Mouse (Mus musculus) left cerebral cortex, adult 11 months (tissue): Measurements from ENCODE around the gene Prok1.

Experiments used
- DNase-seq: peaks from one replicate; pipeline ENCODE4 v3.0.0; 2022; ENCODE audit warnings: low spot score

Gene Prok1

DNA sequence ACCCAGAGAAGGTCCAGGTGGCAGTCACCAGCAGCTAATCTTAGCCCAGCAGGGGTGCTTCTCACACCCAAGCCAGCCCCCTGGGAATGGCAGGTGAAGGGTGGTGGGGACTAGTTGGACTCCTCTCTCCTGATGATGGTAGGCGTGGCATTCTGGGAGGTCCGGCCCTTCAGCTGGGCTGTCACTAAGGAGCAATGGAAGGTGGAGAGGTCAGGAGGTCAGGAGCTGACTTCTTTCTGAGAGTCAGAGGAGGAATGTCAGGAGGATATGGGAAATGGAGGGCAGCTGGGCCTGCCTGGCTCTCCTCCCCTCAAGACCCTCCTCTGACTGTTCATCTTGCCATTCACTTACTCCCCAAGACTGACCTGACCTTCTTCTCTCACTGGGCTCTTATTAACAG is 1.5 kb downstream of the Prok1 start:
- DNase-seq = no peak

DNA sequence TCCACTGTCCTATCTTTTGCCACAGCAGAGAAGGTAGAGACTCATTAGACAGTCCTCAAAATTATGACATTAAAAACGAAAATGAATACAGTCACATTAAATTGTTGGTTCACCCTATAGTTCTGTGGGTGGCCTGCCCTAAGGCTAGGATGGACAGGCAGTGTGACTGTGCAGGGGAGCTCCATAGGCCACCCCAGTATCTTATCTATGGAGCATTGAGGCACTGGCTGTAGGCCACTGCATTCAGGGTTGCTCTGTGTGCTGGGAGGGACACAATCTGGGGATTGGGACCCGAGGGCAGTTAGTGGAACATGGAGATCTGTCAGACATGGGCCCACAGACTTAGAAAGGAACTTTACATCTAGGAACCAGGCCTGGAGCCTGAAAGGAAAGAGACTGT is 5.6 kb downstream of the Prok1 start:
- DNase-seq = no peak

DNA sequence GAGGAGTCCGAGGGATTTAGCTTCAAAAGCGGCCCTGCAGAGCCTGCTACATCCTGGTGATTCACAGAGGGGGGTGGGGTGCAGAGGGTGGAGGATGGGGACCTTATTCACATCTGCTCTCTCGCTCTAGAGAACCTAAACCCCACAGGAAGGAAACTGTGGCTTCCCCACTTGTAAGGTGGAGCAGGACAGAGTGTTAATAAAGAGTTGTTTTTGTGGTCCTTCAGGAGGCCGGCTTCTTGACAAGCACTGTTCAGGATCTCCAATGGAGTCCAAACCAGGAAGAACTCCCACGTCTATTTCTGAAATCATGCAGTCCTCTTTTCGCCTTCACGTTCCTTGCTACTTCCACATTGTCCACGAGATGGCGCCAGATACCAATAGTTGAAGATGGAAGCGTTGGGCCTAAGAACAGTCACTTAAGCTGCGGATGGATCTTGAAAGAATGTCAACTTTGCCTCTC is 6.1 kb downstream of the Prok1 start:
- DNase-seq = peak; percentile 77

DNA sequence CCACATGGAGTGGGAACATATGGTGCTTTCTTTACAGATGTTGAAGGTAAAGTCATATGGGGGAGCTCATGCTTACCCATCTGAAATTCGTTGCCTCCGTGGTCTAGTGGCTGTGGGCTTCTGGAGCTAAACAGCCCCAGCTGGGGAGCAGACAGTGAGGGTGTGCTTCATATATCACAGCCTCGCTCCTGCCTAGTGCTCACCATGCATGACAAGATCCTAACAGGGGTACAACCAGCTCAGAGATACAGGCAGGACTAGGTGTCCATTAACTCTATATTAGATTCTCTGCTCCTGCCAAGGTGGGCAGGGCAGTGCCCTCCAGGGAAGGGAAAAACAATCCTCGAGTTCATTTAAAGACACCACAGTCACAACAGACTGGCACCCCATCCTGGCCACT is 8.3 kb downstream of the Prok1 start:
- no peak for DNase-seq

DNA sequence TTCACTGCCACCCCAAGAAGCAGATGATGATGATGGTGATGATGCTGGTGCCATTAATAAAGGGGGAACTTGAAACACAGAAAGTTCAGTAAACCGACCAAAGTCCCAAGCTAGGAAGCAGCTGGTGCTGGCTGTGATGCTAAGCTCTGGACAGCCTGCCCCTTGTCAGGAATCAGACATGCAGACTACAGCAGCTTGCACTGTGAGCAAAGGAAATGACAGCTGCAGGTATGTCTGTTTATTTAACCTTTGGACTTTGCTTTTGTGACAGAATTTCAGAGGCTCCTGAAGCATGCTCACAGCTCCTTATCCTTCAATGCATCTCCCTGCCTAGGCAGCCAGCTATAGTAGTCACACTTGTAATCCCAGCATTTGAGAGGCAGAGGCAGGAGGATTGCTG is 9.0 kb downstream of the Prok1 start, which contains the start of gene A630076J17Rik:
Gene A630076J17Rik (plus strand): TSS at position 88 of the 400 bp plus-strand sequence.
- no peak for DNase-seq

DNA sequence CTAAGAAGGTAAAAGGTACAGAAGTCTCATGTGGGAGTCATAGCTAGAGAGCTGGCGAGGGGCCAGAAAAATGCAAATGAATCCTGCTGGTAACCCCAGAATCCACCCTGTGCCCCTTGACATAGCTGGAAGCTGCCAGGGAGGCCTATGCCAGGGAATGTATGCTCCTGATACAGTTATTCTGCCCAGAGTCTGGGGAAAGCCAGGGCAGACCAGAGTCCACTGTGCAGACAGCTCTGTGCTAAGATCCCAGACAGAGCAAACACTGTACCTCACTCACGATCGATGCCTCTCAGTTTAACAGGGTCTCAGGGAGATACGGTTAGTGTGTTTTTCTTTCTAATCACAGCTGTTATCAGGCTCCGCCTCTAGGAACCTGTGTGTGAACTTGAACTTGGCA is 9.7 kb downstream of the Prok1 start:
- no peak for DNase-seq

DNA sequence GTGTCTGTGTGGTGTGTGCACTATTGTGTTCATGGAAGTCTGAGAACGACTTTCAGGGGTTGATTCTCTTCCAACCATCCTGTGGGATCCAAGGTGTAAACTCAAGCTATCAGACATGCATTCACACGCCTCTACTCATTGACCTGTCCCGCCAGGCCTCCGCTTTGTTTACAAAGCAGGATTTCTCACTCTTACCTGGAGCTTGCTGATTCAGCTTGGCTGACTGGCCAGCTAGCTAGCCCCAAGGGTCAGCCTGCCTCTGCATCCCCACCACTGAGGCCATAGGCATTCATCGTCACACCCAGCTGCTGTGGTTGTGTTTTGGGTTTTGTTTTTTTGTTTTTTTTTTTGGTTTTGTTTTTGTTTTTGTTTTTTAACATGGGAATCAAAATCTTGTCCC is 10.3 kb downstream of the Prok1 start:
- DNase-seq = no peak

DNA sequence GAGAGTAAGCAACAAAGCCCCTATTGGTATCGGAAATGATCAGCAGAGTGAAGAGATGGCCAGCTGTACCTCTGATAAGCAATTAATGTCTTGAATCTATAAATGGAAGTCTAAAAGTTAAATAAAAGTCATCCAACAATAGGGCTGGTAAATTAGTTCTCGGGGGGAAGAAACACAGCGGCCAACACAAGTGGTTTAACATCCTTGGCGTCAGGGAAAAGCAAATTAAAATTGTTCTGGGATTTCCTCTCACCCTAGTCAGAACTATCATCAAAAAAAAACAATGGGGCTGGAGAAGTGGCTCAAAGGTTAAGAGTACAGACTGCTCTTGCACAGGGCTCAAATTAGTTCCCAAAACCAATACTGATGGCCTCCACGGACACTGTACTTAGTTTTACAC is 13.7 kb downstream of the Prok1 start:
- no peak for DNase-seq

DNA sequence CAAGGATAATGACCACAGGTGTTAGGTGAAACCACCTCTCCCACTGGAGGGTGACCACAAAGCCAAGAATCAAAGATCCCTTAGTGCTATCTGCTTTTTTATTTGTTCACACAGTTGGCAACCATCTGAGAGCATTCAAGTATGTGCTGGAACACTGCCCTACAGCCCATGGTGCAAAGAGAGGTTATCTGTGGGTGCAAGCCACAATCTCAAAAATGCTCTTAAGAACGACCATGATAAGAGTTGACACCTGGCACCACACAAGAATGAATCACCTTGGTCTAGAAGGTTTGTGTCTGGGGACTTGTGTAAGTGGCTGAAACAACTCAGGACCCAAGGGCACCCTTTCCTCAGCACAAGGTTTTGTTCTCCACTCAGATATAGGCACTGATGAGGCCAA is 16.3 kb downstream of the Prok1 start:
- DNase-seq = no peak

DNA sequence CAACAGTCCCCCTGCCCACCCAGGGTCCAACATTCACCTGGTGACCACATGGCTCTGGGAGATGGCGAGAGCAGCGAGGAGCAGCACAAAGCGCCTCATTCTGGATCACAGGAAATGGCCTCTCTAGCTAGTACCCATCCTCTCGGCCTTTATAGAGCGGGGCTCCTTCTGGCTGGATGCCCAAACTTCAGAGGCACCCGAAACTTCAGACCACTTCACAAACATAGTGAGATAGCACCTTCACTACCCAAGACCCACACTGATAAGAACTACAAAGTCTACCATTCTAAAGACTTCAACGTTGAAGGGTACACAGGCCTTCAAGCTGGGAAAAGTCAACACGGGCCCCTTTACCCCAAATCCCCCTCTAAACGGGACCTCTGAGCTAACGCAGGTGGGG is 17.9 kb downstream of the Prok1 start, which contains the start of gene Cym:
Gene Cym (minus strand): TSS at position 125 of the 400 bp plus-strand sequence.
- no peak for DNase-seq

DNA sequence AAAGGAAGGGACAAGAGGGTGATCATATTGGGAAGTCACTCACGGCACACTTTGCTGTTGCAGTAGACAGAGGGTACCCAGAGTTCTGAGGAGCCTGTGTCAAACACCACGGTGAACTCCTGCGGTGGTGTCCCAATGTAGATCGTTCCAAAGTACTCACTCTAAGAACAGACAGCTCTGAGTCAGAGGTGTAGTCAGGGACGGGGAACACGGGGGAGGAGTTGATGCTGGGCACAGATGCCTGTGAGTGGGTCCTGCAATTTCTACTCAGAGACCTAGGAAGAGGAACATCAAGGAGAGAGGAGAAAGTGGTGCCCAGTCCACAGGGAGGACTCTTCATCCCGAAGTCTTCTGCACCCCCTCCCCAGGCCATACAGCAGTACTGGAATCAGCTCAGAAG is 20.9 kb downstream of the Prok1 start:
- DNase-seq = no peak

DNA sequence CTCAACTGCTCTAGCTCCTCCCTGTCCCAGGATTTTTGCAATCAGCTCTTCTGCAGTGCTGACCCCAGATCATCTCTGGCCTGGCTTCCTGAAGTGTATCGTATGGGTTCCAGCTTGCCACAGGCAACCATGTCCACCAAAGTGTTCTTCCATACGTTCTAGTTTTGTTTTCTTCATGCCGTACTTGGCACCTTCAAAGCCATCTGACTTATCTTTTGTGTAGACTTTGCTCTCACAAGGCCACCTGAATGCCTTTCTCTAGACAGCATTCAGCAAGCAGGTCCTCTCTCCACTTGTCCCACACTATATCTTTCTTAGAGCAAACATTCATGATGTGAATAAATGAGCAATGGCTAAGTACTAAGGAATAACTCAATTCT is 22.4 kb downstream of the Prok1 start:
- no peak for DNase-seq

DNA sequence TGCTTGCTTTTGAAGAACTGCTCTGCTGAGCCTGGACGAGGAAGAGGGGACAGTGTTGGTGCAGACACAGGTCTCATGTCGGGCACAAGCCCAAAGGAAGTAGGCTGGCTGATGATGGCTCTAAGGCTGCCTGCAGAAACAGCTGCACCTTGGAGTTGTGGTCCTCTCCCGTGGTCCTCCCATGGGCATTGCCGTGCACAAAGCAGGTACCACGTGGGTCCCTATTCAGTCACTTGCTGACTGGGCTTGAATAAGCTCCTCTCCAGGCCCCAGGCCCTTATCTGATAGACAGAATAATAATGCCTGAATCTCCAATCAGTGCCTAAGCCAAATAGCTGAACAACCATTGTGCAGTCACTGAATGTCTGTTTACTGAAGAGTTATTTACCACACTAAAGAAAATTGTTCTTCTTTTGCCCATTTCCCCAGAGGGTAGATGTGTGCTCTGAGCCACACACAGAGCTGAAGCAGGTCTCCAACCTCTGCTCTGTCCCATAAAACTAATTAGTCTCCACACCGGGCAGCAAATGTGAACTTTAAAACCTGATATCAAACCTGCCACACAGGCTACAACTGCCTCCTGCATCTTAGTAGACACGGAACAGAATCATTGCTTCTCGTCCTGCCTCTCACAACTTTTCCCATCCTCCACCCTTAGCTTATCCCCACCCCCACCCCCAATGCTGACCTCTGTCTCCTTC is 23.0 kb downstream of the Prok1 start:
- DNase-seq = no peak

DNA sequence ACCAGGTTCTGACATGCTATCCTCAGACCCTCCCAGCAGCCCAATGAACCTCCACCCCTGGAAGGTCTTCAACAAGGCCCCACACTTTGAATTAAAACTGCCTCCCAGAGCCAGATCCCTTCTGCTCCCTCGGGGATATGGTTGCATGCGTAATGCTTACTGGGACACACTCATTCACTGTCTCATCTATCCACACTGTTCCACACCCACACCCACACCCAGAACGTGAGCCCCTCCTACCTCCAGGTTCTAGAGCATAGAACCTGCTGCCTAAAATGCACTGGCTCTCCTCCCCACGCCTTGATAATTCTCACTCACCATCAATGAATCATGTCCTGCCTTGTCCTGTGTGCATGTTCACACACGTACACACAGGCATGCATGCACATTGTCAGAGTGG is 24.9 kb downstream of the Prok1 start:
- no peak for DNase-seq

DNA sequence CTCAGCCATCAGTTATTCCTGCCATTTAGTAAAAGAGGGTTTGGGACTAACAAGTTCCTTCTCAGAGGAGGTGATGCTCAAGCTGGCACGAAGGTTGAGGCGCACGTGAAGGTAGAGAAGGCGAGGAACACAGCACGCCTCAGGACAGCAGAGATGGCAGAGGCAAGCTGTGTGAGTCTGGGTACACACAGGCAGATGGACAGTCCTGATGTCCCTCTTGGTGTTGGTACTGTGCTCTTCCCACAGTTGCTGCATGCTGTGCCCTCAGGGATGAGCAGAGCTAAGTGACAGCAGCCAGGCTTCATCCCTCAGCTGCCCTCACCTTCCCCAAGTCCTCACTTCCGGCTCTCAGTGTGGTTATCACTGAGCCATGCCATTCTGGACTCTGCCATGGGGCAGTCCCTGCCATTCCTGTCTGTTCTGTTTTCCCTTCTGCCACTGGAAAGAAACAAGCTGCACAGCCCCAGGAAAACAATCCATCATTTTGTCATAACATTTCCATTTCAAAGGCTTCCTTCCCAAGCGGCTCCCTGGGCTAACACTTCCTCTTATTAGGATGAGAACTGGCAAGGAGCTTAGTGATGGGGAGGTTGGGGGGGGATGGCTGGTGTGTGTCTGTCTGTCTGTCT is 31.8 kb downstream of the Prok1 start:
- no peak for DNase-seq

DNA sequence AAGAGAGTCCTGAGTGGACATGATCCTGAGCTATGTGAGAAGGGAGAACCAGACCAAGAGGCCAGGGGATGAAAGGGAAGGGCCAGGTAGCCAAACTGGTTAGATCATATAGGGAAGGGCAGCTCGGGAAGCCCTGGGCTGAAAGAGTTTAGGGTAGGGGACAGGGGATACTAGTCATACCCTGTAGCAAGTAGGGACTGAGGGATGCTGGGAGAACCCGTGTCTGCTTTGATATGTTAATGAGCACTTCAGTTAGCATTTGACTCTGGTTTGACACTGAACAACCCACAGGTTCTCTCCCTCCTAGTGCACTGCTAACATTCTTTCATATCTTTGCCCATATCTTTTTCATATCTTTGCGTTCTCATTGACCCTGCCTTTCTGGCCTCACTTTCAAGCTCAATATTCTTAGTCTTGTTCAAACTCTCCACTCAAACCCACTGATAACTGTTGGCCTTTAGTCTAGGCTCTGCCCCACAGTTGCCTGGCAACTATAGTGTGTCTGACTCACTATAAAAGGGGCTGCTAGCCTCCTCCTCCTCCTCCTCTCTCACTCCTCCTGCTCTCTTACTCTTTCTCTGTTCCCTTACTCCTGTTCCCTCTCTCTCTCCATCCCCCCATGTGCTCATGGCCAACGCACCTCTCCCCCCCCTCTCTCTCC is 32.9 kb downstream of the Prok1 start:
- DNase-seq = no peak

DNA sequence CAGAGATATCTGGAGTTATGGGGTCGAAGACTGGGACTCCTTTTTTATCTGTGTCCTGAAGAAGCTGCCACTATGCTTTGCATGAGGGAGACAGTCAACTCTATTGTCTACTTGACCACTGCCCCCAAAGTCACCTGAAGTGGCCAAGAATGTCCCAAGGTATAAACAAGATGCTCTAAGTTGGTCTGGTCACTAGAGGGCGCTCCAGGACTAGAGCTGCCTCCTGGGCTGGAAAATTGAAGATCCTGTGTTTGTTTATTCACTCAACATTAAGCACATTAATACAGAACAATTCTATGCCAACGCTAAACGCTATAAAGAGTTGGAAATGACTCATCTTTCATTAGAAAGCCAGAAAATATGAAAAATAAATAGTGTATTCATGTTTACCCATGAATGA is 33.5 kb downstream of the Prok1 start:
- DNase-seq = peak; percentile 55

DNA sequence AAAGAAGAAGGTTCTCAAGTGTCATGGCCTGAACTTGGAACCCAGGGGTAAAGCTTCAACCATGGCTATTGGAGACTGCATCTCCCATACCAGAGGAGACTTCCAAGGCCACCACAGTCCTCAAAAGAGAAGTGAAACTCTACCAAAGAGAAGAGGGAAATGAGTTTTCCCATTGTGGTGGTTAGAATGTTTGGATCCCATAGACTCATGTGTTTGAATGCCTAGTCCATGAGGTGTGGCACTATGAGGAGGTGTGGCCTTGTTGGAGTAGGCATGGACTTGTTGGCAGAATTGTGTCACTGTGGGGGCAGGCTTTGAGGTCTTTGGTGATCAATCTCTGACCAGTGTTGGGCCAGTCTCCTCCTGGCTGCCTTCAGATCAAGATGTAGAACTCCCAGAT is 34.3 kb downstream of the Prok1 start:
- no peak for DNase-seq

DNA sequence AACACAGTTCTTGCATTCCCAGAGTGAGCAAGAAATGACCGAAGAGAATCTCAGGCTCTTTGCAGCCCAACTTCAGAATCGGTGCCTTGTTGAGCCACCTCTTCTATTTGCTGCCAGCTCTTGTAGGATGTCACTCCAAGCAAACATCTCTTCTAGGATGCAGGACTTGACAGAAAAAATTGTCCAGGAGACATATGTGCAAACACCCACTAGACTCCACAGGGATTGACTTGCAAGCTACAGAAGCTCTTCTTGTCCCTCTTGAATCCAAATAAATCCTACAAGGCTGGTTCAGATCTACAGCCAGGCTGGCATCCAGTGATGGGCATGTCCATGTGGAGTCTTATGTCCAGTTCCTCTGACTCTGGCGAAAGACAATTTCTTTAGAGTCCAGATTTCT is 35.1 kb downstream of the Prok1 start:
- DNase-seq = no peak

DNA sequence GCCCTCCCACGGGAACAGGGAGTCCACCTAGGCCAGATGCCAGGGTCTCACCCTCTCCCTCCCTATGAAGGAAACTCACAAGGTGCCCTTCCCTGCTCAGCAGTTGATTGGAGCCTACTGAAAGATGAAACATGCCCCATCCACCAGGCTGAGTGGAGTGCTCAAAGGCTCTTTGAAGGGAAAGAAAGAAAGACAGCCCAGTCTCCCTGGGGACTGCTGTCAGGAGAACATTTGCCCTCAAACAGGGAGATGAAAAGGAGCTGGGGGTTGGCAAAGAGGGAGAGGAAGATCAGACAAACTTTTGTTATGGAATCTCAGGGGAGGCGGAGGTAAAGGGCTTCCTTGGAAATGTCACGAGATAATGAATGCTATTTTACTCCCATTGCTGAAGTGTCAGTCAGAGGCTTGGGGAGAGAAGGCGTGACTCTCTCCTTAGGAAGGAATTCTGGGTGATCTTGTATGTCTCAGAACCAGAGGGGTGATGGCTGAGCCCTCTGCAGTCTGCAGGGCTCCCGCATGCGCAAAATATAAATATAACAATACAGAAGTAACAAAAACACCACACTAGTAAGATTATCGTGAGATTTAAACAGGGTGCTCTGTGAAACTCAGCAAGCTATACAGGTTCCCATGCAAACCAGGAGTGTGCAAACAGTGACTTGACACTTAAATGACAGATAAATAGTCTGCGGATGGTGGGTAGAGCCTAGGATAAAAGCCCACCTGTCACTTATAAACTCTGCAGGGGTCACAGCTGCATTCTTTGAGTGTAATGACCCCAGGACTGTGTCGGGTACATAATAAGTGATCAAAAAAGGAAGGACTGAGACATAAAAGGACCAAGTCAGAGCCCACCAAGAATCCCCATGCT is 38.0 kb downstream of the Prok1 start:
- DNase-seq = no peak

DNA sequence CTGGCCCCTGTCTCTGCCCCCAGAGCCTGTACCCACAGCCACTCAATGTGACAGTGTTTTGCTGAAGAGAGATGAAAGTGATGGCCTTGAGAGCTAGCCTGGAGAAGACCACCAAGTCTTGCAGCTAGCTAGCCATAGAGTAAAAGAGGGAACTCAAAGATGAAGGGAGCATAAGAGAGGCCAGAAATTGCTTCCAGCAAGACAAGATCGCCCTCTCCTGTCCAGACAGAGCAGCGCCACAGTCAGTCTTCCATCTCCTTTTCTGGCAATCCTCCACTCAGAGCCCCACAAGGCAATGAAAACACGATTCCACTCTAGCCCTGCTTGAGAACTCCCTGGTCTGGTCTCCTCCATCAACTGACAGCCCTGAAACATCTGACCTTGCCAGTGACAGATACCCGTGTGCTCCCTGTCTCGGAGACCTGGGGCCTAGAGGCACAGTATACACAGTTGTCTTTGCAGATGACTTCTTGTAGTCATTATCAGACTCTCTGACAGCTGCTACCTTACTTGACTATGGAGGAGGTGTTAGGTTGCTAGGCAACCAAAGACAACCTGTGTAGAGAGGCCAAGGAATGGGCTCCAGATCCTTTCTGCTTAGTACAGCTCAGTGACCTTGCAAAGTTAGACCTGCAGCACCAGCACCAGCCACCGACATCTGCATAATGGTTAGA is 51.1 kb downstream of the Prok1 start:
- DNase-seq = peak; percentile 65

DNA sequence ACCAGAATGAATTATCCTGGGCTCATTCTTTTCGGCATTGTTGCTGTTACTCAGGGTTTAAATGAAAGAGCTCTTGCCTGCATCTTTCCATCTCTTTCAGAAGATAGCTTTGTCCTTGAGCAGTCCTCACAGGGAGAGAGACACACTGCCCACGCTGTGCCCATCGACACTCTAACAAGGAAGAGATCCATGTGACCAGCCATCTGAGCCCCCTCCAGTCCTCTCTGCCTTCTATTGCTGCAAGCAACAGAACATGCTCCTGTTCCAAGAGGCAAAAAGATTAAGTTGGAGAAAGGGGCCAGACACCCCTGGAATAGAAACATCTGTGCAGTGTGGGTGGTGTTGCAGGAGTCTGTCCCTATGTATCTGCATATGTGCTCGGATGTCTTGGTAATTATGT is 52.5 kb downstream of the Prok1 start:
- no peak for DNase-seq
